Mouse (Mus musculus) 3134 (cell line): Measurements from ENCODE around the gene Lhx8.

Experiments used
- DNase-seq: peaks from one replicate; pipeline ENCODE4 v3.0.0-alpha.2; 2011; ENCODE audit warnings: low spot score; ENCODE audit not compliant: insufficient read length; ENCODE audit errors: extremely low read depth

The Lhx8 gene

GRCm38 (mm10) chr3:154330181-154331002, at the start of gene Lhx8:
Lhx8 (minus strand) TSS chr3:154330659.
- no peak for DNase-seq

DNA sequence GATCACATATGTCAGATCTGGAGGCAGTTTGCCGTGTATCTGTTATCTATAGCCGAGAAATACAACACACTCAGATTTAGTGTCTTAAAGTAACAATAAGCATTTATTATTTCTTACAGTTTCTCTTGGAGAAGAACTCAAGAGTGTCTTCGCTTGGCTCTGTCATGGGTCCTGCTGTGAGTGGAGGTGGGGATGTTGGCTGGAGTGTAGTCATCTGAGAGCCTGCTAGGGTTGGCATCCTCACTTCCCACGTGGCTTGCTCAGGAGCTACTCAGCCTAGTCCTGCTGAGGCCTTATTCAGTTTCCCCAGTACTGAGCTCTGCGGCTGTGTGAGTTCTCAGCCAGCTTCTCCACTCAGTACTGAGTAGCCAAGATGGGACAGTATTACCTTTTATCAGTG, 43.1 kb upstream of the Lhx8 start:
- DNase-seq = no peak

- no peak for DNase-seq
Observed at GRCm38 (mm10) chr3:154372688-154373087, 42.2 kb upstream of the Lhx8 start.

- DNase-seq = no peak
Observed at GRCm38 (mm10) chr3:154367327-154367726, 36.9 kb upstream of the Lhx8 start.

GRCm38 (mm10) chr3:154364604-154365209, 34.2 kb upstream of the Lhx8 start:
- no peak for DNase-seq

- DNase-seq = no peak
Observed at GRCm38 (mm10) chr3:154363507-154363906, 33.0 kb upstream of the Lhx8 start.

DNA sequence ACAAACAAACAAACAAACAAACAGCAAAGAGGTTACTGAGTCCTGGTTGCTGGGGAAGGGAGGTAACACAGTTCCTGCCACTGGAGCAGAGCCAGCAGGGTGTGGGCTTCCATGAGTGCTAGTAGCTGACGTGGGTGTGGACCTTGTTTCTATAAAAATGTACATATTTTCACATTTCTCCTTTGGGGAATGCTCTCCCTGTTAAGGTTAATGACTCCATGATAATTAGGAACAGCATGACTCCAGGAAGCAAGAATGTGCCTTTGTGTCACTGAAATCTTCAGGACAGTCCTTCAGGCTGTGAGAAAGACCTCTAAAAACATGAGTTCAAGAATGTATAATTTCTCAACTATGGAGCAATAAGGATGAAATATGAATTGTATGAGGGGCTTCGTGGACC, 28.8 kb upstream of the Lhx8 start:
- no peak for DNase-seq

DNA sequence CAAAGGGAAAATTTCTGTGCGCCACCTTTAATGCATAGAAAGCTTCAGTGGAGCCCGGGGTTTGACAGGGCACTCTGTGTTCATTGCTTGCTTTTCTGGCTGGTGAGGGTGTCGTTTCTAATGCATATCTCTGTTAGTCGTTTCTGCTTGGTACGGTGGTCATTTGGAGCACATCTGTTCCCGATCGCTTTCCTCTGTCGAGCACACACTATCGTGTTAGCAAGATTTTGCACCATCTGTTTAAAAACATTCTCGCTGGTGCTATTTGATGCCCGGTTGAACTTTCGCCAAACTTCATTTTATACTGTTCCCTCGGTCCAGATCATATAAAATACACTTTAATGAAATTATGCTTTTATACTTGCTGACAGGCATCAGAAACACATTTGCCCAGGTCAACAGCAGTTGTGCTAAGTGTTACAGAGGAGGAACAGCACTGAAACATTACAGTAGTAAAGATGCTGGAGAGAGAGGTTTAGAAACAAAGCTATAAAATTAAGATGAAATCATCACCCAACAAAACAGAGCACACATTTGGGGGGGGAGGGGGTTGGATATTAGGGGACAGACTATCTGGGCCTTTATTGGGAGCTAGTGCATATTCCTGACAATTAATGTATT, 9.9 kb upstream of the Lhx8 start:
- DNase-seq = no peak

DNA sequence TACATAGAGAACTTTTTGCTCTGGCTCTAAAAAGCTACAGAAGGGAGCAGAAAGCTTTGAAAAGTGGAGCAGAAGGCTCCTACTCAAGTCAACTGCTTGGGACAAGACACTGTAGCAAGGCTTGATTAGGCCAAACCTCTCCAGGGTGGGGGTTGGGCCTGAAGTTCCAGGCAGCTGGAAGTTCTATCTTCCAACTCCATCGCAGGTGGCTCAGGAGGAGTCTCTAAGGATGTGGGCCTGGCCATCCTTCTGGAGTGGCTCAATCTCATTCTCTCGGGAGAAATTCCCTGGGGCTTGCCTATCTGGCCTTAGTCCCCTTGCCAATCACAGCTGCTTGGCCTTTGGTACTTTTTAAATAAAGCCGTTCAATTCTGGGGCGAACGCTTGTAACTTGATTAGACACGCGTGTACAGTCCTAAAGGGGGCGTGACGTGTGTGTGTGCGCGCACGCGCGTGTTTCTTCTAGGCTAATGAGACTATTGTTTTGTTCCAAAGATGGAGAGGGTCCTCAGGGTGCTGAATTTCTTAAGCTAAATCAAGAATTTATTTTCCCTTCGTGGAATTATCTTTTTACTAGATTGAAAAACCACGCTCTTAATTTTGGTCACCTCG, 9.3 kb upstream of the Lhx8 start:
- no peak for DNase-seq

GRCm38 (mm10) chr3:154334806-154335205, 4.3 kb upstream of the Lhx8 start:
- DNase-seq = no peak

- DNase-seq = no peak
Observed at GRCm38 (mm10) chr3:154333401-154333999, 3.0 kb upstream of the Lhx8 start.

GRCm38 (mm10) chr3:154332941-154333340, 2.5 kb upstream of the Lhx8 start:
- DNase-seq = no peak

- no peak for DNase-seq
Observed at GRCm38 (mm10) chr3:154332213-154332530, 1.7 kb upstream of the Lhx8 start.

GRCm38 (mm10) chr3:154331506-154332212, 1.2 kb upstream of the Lhx8 start:
- DNase-seq = no peak

DNA sequence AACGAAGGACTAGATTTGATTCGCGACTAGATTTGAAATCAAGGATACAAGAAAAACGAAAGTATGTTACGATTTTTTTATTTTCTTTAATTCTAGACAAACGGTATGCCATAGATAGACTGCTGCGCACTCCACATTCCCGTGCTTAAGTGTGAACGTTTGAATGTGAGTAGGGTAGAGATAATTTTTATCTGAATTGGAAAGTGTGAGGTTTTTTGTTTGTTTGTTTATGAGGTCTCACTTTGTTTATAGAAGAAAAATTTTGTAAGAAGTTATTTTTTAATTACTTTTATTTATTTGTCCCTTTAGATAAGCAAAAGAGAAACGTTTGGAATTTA, 513 bp upstream of the Lhx8 start:
- no peak for DNase-seq

- DNase-seq = no peak
Observed at GRCm38 (mm10) chr3:154329323-154330180, 907 bp downstream of the Lhx8 start.

- DNase-seq = no peak
Observed at GRCm38 (mm10) chr3:154328721-154329322, 1.6 kb downstream of the Lhx8 start.

DNA sequence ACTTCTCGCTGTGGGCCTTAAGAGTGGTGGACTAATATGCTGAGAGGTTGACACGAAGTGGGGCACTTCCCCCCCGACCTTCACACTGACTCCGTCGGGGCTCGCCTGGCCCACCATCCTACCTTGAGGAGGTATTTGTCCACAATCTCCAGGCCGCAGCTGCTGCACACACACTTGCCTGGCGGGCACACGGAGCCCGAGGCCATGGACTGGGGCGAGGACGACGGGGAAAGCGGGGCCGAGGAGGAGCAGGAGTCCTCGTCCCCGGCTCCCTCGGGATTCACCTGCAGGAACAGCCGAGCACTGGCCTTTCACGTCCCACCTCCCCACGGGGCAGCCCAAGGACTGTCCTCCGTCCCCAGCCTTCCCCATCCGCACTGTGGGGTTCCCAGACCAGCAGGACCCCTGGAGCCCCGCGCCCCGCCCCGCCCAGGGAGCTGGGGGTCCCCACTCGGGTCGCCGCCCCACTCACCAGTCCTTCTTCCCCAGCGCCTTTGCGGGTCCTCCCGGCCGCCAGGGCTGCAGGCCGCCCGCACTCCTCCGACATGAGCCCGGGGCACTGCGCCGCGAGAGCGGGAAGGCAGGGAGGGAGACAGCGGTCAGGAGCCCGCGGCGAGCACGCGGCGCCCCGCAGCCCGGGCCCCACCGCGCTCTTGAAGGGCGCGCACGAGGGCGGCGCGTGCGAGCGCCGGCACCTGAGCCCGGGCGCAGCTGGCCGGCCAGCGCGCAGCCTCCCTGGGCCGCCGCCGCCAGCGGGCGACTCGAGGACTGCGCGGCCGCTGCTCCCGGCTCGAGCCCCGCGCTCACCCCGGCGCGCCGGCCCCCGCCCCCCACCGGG, 2.4 kb downstream of the Lhx8 start:
- no peak for DNase-seq
